Mouse (Mus musculus) regulatory T cell (primary cell): ENCODE results near the gene Ciita.

Experiments used
- in situ Hi-C: fragments of 300-600 bp; cut with MboI, MseI; formaldehyde crosslinking; loops from one replicate; pipeline ENCODE4 v1.15.1; 2025; ENCODE audit warnings: high pct_unique_total_duplicates

The Ciita gene

DNA sequence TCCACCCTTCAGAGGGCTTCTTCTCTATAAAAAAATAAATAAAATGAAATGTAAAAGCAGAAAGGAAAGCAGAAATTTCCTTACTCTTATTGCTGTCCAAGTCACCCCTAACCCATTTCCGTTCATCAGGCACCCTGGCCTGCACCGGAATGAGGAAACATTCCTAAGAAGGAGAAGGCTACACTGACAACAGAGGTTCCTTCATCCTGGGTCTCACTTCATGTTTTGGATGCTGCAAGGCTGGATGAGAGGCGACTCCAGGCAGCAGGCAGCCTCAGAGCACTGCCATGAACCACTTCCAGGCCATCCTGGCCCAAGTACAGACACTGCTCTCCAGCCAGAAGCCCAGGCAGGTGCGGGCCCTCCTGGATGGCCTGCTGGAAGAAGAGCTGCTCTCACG lies at the start of gene Ciita:
Gene Ciita (plus strand): TSS at position 203 of the 400 bp plus-strand sequence.
- in situ Hi-C loops, result loop anchor here (25.0 kb wide), 1 partner anchor 1507 kb away; the partner anchor contains the start of gene Shisa9

- in situ Hi-C loops, result no loop called here
Measured at GRCm38 (mm10) chr16:10431911-10432310, 47.9 kb upstream of the Ciita start.

- in situ Hi-C loops, result no loop called here
Measured at GRCm38 (mm10) chr16:10432387-10432786, 47.5 kb upstream of the Ciita start.

GRCm38 (mm10) chr16:10433344-10433743 lies 46.5 kb upstream of the Ciita start:
- in situ Hi-C loops, result no loop called here

- in situ Hi-C loops, result no loop called here
Measured at GRCm38 (mm10) chr16:10436166-10436565, 43.7 kb upstream of the Ciita start.

DNA sequence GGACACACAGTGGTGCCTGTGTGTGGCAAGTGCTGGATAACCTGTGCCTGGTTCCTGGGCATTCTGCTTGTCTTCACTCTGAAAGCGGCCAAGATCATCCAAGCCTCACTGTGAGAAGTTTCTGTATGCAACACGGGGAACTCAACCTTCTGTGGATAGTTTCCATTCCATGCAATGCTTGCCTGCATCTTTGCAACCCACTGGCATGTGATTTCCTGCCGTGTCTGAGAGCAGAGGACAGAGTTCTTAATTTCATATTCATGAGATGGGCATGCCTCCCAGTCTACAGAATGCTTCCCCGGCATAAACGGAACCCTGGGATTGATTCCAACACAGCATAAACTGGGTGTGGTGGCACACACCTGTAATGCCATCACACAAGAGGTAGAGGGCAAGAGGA lies 41.8 kb upstream of the Ciita start:
- in situ Hi-C loops, result no loop called here

DNA sequence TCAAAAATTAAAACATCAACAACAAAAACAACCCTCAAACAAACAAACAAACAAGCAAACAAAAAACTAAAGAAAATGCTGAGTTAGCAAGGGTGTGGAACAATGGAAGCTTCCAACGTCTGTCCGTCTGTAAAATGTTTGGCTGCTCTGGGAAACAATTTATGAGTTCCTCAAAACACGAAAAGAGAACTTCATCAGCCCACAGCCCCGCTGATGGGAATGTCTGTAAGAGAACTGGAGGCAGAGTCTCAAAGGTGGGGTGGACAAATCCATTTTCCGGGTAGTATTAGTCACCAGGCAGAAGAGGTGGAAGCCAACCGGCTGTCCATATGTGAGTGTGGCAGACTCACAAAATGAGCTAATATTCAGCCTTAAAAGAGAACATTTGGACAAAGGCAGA lies 38.5 kb upstream of the Ciita start:
- in situ Hi-C loops, result no loop called here

DNA sequence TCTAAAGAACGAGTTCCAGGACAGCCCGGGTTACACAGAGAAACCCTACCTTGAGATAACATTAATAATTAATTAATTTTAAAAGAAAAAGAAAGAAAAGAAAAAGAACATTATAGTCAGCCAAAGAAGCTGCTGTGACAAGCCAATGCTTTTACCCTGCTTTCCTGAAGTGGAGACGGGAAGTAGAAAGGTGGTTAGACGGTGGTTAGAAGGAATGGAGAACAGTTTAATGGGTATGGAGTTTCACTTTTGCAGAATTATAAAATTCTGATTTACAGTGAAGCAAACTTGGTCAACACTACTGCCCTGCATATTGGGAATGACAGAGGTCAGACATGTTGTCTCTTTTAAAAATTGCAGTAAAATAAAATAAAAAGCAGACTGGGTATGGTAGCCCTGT lies 38.1 kb upstream of the Ciita start:
- in situ Hi-C loops, result no loop called here

DNA sequence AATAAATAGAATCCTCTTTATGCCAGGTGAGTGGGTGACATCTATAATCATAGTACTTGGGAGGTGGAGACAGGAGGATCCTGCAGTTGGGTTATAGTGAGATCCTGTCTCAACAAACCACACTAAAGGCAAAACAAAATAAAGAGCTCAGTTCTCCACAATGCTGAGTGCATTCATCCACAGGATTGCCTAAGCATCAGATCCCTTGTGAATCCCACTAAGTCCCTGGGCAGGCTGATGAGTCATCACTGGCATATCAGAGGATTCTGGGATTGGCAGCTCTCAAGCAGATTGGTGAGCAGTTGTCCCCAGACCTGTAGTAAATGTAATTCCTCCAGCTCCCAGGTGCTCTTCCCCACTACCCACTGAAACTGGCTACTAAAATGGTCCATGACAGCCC lies 36.1 kb upstream of the Ciita start:
- in situ Hi-C loops, result no loop called here

- in situ Hi-C loops, result no loop called here
Measured at GRCm38 (mm10) chr16:10446573-10447263, 33.1 kb upstream of the Ciita start.

DNA sequence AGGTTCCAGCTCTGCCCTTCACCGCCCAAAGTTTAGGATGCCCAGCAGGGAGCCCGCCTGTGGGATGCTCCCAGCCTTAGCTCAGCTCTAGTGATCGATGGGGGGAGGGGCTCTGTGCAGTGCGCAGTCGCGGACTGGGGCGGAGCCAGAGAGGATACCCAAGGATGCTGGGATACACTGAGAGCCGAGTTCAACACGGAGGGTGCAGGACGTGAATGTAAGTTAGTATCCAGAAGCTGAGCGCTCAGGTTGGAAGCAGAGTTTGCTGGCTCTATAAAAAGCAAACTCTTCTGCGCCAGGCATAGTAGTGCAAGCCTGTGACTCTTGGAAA lies 32.6 kb upstream of the Ciita start, which contains the start of gene Tvp23a:
Gene Tvp23a (minus strand): TSS at position 99 of the 331 bp plus-strand sequence.
- in situ Hi-C loops, result no loop called here

GRCm38 (mm10) chr16:10447781-10448180 lies 32.1 kb upstream of the Ciita start:
- in situ Hi-C loops, result no loop called here

- in situ Hi-C loops, result no loop called here
Measured at GRCm38 (mm10) chr16:10448931-10449330, 30.9 kb upstream of the Ciita start.

DNA sequence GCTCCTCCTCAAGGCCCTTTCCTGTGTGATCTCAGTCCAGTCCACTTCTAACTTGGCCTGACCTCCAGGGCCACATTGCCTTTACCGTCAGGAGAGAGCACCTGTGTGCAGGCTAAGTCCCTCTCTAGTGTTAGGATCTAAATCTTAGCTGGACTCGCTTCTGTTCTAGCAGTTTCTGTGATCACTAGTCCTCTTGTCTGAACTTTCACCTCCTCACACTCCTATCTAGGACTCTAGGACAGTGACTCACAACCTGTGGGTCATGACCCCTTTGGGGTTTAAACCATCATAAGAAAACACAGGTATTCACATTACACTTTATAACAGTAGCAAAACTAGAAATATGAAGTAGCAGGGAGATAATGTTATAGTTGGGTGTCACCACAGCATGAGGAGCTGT lies 28.0 kb upstream of the Ciita start:
- in situ Hi-C loops, result no loop called here

DNA sequence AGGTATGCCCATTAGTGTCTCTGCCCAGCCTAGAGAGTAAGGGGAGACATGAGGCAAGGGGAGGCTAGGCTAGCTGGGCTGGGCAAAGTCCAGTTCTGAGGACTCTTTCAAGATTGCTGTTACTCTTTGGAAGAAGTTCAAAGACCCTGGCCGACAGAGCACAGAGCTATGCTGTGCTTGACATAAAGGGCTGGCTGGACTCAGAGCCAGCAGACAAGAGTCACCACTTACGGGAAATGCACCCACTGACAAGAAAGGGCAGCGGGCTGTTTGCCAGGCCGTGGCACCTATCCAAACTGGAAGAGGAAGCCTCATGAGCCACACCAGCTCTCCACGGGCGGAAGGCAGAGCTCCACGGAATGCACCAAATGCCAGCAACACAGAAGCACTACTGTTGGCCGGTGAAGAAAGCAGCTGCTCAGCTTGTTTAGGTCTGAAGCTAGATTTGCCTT lies 27.4 kb upstream of the Ciita start:
- in situ Hi-C loops, result no loop called here

GRCm38 (mm10) chr16:10453872-10454582 lies 25.8 kb upstream of the Ciita start:
- in situ Hi-C loops, result no loop called here

GRCm38 (mm10) chr16:10454583-10454974 lies 25.3 kb upstream of the Ciita start:
- in situ Hi-C loops, result no loop called here

DNA sequence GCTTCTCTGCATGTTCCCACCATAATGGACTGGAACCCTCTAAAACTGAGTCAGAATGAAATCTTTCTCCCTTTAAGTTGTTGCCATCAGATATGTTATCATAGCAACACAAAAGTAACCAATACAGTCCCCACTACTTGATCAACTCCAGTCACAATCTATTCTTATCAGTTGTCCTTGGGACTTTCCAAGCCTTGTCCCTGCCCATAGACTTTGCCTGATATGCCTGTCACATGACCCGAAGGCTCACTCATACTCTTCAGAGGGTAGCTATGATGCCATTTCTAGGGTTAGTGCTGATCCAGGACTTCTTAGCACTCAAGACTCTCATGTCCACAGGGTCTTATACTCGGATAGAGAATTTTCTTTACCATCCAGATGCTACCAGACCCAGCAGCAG lies 19.7 kb upstream of the Ciita start:
- in situ Hi-C loops, result no loop called here

- in situ Hi-C loops, result no loop called here
Measured at GRCm38 (mm10) chr16:10461178-10461577, 18.7 kb upstream of the Ciita start.

GRCm38 (mm10) chr16:10465011-10465681 lies 14.7 kb upstream of the Ciita start:
- in situ Hi-C loops, result no loop called here

DNA sequence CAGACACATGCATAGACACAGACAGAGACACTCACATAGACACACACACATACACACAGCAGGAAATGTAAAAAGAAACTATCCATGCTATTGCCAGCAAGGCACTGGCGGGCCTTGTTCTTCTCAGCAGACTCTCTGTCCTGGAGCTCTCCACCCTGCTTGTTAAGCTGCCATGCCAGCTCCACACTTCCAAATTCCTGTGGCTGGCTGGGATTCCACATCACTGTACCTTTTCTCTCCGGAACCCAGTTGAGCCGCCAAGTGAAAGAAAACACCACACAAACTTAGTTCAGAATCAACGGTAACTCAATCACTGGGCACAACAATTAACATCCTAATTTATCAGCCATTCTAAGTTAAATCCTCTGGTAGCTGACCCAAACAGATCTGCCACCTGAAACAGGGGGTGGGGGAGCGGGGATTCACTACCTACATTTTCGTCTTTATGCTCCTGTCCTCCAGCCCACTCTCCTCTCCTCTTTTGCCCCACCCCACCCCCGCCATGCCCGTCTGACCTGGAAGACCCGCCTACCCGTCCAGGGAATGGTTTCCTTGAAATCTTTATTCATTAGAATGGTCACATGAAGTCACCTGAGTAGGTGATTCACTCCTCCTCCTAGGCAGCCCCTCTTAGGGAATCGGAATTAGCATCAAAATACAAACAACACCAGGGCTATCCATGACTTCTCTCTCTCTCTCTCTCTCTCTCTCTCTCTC lies 12.3 kb upstream of the Ciita start:
- in situ Hi-C loops, result no loop called here

- in situ Hi-C loops, result no loop called here
Measured at GRCm38 (mm10) chr16:10468201-10468600, 11.7 kb upstream of the Ciita start.
